Mouse (Mus musculus) lung, embryonic 16.5 days (tissue): ENCODE measurements at regions not wholly inside any gene's neighbourhood (a gene's known extent, or its start where the extent isn't known, plus 50 kb on each side); places are given as distances from the start of the nearest gene placed in this dataset.
A peak's percentile ranks its signal among the peaks of the same experiment; 100 is the strongest.

Source experiments
- ATAC-seq: fragments of 200-750 bp; cut with Nextera tagmentation; 2 replicates; pipeline ENCODE4 v1.8.0; 2017; ENCODE audit warnings: low read depth, mild to moderate bottlenecking, moderate library complexity
- H3K27ac ChIP-seq: fragments of 300-500 bp; sonication (generic); 2 replicates; pipeline ENCODE4 v1.5.1; 2014; ENCODE audit warnings: mild to moderate bottlenecking, control low read depth, low read length
- H3K27me3 ChIP-seq: fragments of 300-500 bp; sonication (generic); 2 replicates; pipeline ENCODE4 v1.6.1; 2014; ENCODE audit warnings: low read depth, low read length, mixed read lengths; ENCODE audit not compliant: control insufficient read depth, insufficient read depth
- H3K36me3 ChIP-seq: fragments of 300-500 bp; sonication (generic); 2 replicates; pipeline ENCODE4 v1.6.1; 2014; ENCODE audit warnings: low read length; ENCODE audit not compliant: control insufficient read depth, insufficient read depth
- H3K4me1 ChIP-seq: fragments of 300-500 bp; sonication (generic); replicated peaks from 2 replicates; pipeline ENCODE4 v1.6.1; 2014; ENCODE audit warnings: low read length, mixed read lengths; ENCODE audit not compliant: control insufficient read depth, insufficient read depth
- H3K4me2 ChIP-seq: fragments of 300-500 bp; sonication (generic); 2 replicates; pipeline ENCODE4 v1.6.1; 2014; ENCODE audit warnings: low read depth, low read length, control low read depth
- H3K4me3 ChIP-seq: fragments of 300-500 bp; sonication (generic); 2 replicates; pipeline ENCODE4 v1.5.1; 2014; ENCODE audit warnings: mild to moderate bottlenecking, low read length, control low read depth
- H3K9ac ChIP-seq: fragments of 300-500 bp; sonication (generic); 2 replicates; pipeline ENCODE4 v1.6.1; 2014; ENCODE audit warnings: low read length, control low read depth
- H3K9me3 ChIP-seq: fragments of 300-500 bp; sonication (generic); 2 replicates; pipeline ENCODE4 v1.6.1; 2016; ENCODE audit warnings: low read length; ENCODE audit not compliant: control insufficient read depth
- WGBS: fragments of 180-500 bp; shearing (Covaris S2); extraction: QIAGEN DNeasy Blood & Tissue Kit; methylation state at CpG from one replicate; pipeline ENCODE4 v1.1.7; 2014; 5-methylcytosine and 5-hydroxymethylcytosine counted together

GRCm38 (mm10) chr14:46015682-46016400 is 357.9 kb upstream of the Ddhd1 start:
- no peak for ATAC-seq

GRCm38 (mm10) chr14:46016701-46017106 is 358.8 kb upstream of the Ddhd1 start:
- Histone ChIP-seq H3K9ac (no peak overlapping the region), H3K27ac (peak overlapping the region; percentile 64), H3K27me3 (no peaks in the 10 kb centered on the region), H3K4me3 (no peak overlapping the region), H3K4me1 (peaks cover 28% of the 10 kb centered on the region), H3K4me2 (no peak overlapping the region), H3K36me3 (no peaks in the 10 kb centered on the region), H3K9me3 (no peaks in the 10 kb centered on the region)
- 20% methylated on average over 4 of the region's 4 CpGs for WGBS
- peak; percentile 59 for ATAC-seq

More at GRCm38 (mm10) chr14:46015682-46016400, 357.9 kb upstream of the Ddhd1 start:
- WGBS, result 64% methylated on average over 6 of the region's 6 CpGs
- Histone ChIP-seq H3K4me1 (peaks cover 28% of the 10 kb centered on the region), H3K27me3 (no peaks in the 10 kb centered on the region), H3K9me3 (no peaks in the 10 kb centered on the region), H3K36me3 (no peaks in the 10 kb centered on the region), H3K9ac (no peak overlapping the region), H3K4me2 (no peak overlapping the region), H3K27ac (peak overlapping the region; percentile 64; the same call in 1 of the 2 replicates), H3K4me3 (no peak overlapping the region)

GRCm38 (mm10) chr14:46017286-46017685 is 359.3 kb upstream of the Ddhd1 start:
- Histone ChIP-seq H3K27me3 (no peaks in the 10 kb centered on the region), H3K9me3 (no peaks in the 10 kb centered on the region), H3K9ac (no peak overlapping the region), H3K4me2 (no peak overlapping the region), H3K4me3 (no peak overlapping the region), H3K27ac (peak overlapping the region; percentile 64), H3K4me1 (peaks cover 28% of the 10 kb centered on the region), H3K36me3 (no peaks in the 10 kb centered on the region)
- 25% methylated on average over 3 of the region's 3 CpGs for WGBS
- no peak for ATAC-seq

- H3K4me1 ChIP-seq, result peaks cover 28% of the 10 kb centered on the region
Observed at GRCm38 (mm10) chr14:46017976-46018375, 360.0 kb upstream of the Ddhd1 start.

GRCm38 (mm10) chr14:46019240-46020025 is 359.8 kb upstream of the Gm15217 start:
- H3K27me3 ChIP-seq, result no peaks in the 10 kb centered on the region
- ATAC-seq, result peak; percentile 82
- H3K36me3 ChIP-seq, result no peaks in the 10 kb centered on the region
- peak overlapping the region; percentile 65 for H3K27ac ChIP-seq
- H3K9ac ChIP-seq, result no peak overlapping the region
- no peaks in the 10 kb centered on the region for H3K9me3 ChIP-seq
- no peak overlapping the region for H3K4me3 ChIP-seq
- peak overlapping the region; percentile 33 for H3K4me2 ChIP-seq
- H3K4me1 ChIP-seq, result peaks cover 31% of the 10 kb centered on the region
- WGBS, result 37% methylated on average over 14 of the region's 14 CpGs

More at GRCm38 (mm10) chr14:46017976-46018375, 360.0 kb upstream of the Ddhd1 start:
- Histone ChIP-seq H3K9me3 (no peaks in the 10 kb centered on the region), H3K4me2 (no peak overlapping the region), H3K27me3 (no peaks in the 10 kb centered on the region), H3K9ac (no peak overlapping the region), H3K36me3 (no peaks in the 10 kb centered on the region), H3K4me3 (no peak overlapping the region), H3K27ac (peak overlapping the region; percentile 64)
- ATAC-seq, result no peak
- WGBS, result 69% methylated on average over 6 of the region's 6 CpGs

GRCm38 (mm10) chr14:46034301-46034700 is 344.9 kb upstream of the Gm15217 start:
- Histone ChIP-seq H3K9me3 (no peaks in the 10 kb centered on the region), H3K27me3 (no peaks in the 10 kb centered on the region), H3K27ac (no peak overlapping the region), H3K4me1 (no peaks in the 10 kb centered on the region), H3K4me2 (no peak overlapping the region), H3K9ac (no peak overlapping the region), H3K4me3 (no peak overlapping the region), H3K36me3 (no peaks in the 10 kb centered on the region)
- no peak for ATAC-seq
- WGBS, result 81% methylated on average over 8 of the region's 8 CpGs

- Histone ChIP-seq H3K9me3 (no peaks in the 10 kb centered on the region), H3K9ac (peak overlapping the region; percentile 41; the same call in 1 of the 2 replicates), H3K4me1 (no peaks in the 10 kb centered on the region; the same call in 1 of the 2 replicates), H3K27me3 (no peaks in the 10 kb centered on the region), H3K36me3 (no peaks in the 10 kb centered on the region), H3K27ac (no peak overlapping the region), H3K4me3 (peak overlapping the region; percentile 43), H3K4me2 (peak overlapping the region; percentile 63)
- ATAC-seq, result peak; percentile 38; the same call in 1 of the 2 replicates
- 6% methylated on average over 14 of the region's 14 CpGs for WGBS
Observed at GRCm38 (mm10) chr14:46060622-46061381, 318.4 kb upstream of the Gm15217 start.

GRCm38 (mm10) chr14:46067102-46067801 is 312.0 kb upstream of the Gm15217 start:
- H3K27me3 ChIP-seq, result no peaks in the 10 kb centered on the region
- no peak overlapping the region for H3K9ac ChIP-seq
- H3K4me1 ChIP-seq, result no peaks in the 10 kb centered on the region
- no peak for ATAC-seq
- H3K9me3 ChIP-seq, result no peaks in the 10 kb centered on the region
- H3K36me3 ChIP-seq, result no peaks in the 10 kb centered on the region
- no peak overlapping the region for H3K4me3 ChIP-seq
- 67% methylated on average over 5 of the region's 5 CpGs for WGBS
- H3K4me2 ChIP-seq, result no peak overlapping the region
- no peak overlapping the region for H3K27ac ChIP-seq
